Mouse (Mus musculus) kidney, embryonic 14.5 days (tissue): ENCODE data around the gene Sgta. TPM values are rescaled to one million over a fixed set of nuclear protein-coding genes. Genes with fewer than 3 reads are reported as not detected.

Experiments used
- microRNA-seq: library from miRNA; unstranded; fragments of <30 nt; microRNA quantifications from one replicate; pipeline ENCODE4, GENCODE M21; 2016
- polyA plus RNA-seq: library from polyadenylated mRNA; unstranded; fragments of >200 nt; fragmentation: Nextera tagmentation; extraction: Ambion mirVana; gene quantifications from 2 replicates; pipeline ENCODE4 v1.2.1, GENCODE M21; 2014

Sgta gene
- polyA plus RNA-seq, 1 experiment from 2014 or later, result 196 TPM

Small RNA genes within 50 kb of the gene (microRNA-seq; reads per million reads assigned to microRNA genes)
- gene Mir5615-1 (not detected), gene Mir5615-2 (not detected)

Other genes starting within 250 kb of the Sgta start
- gene Jsrp1, start 246.7 kb downstream of the Sgta start, polyA plus RNA-seq, result 4.4 and 5.2 TPM in 2 replicates
- gene Oaz1, start 233.5 kb downstream of the Sgta start, polyA plus RNA-seq, result 1,867 and 1,944 TPM in 2 replicates
- 0.17 and 0.97 TPM in 2 replicates for gene Lingo3, start 216.1 kb downstream of the Sgta start, polyA plus RNA-seq
- 365 and 431 TPM in 2 replicates for gene Lsm7, start 205.0 kb downstream of the Sgta start, polyA plus RNA-seq
- 27.2 and 35.1 TPM in 2 replicates for gene Sppl2b, start 204.9 kb downstream of the Sgta start, polyA plus RNA-seq
- gene Tmprss9, start 188.3 kb downstream of the Sgta start, polyA plus RNA-seq, result 0.08 and 0.10 TPM in 2 replicates
- gene Timm13, start 159.2 kb downstream of the Sgta start, polyA plus RNA-seq, result 391 and 501 TPM in 2 replicates
- gene Lmnb2, start 141.9 kb downstream of the Sgta start, polyA plus RNA-seq, result 16.0 and 17.1 TPM in 2 replicates
- 16.1 and 16.3 TPM in 2 replicates for gene Gadd45b, start 130.1 kb downstream of the Sgta start, polyA plus RNA-seq
- gene Gng7, start 45.2 kb downstream of the Sgta start, polyA plus RNA-seq, result 2.2 and 4.8 TPM in 2 replicates
- gene Diras1, start 34.5 kb downstream of the Sgta start, polyA plus RNA-seq, result 0.37 TPM in 1 of 2 replicates, not detected in the other
- 6.4 and 9.1 TPM in 2 replicates for gene Slc39a3, start 22.8 kb downstream of the Sgta start, polyA plus RNA-seq
- gene Thop1, start 9.9 kb upstream of the Sgta start, polyA plus RNA-seq, result 50.6 and 58.9 TPM in 2 replicates
- 0.11 and 0.24 TPM in 2 replicates for gene Creb3l3, start 38.7 kb upstream of the Sgta start, polyA plus RNA-seq
- gene Map2k2, start 45.7 kb upstream of the Sgta start, polyA plus RNA-seq, result 187 and 208 TPM in 2 replicates
- gene Zbtb7a, start 75.0 kb upstream of the Sgta start, polyA plus RNA-seq, result 16.1 and 18.1 TPM in 2 replicates
- gene Pias4, start 107.7 kb upstream of the Sgta start, polyA plus RNA-seq, result 45.3 and 48.4 TPM in 2 replicates
- 465 and 473 TPM in 2 replicates for gene Eef2, start 116.5 kb upstream of the Sgta start, polyA plus RNA-seq
- gene Dapk3, start 122.8 kb upstream of the Sgta start, polyA plus RNA-seq, result 45.7 and 58.0 TPM in 2 replicates
- not detected in 2 replicates for gene 4930442H23Rik, start 123.7 kb upstream of the Sgta start, polyA plus RNA-seq
- gene Nmrk2, start 141.9 kb upstream of the Sgta start, polyA plus RNA-seq, result not detected in 2 replicates
- 0.19 and 0.23 TPM in 2 replicates for gene Atcay, start 170.7 kb upstream of the Sgta start, polyA plus RNA-seq
- 4.5 and 4.7 TPM in 2 replicates for gene Zfr2, start 173.0 kb upstream of the Sgta start, polyA plus RNA-seq
- 5.4 and 7.0 TPM in 2 replicates for gene Matk, start 192.8 kb upstream of the Sgta start, polyA plus RNA-seq
- gene Mrpl54, start 206.8 kb upstream of the Sgta start, polyA plus RNA-seq, result 240 and 276 TPM in 2 replicates
- 51.4 and 52.7 TPM in 2 replicates for gene Apba3, start 206.8 kb upstream of the Sgta start, polyA plus RNA-seq
- 7.6 and 11.6 TPM in 2 replicates for gene Tjp3, start 231.4 kb upstream of the Sgta start, polyA plus RNA-seq
- gene Pip5k1c, start 232.8 kb upstream of the Sgta start, polyA plus RNA-seq, result 25.4 and 60.7 TPM in 2 replicates